ENCODE assay signal across 9 mouse cellular contexts in genomic region chr11:102146005-102146404, GRCm38 (mm10). TPM values are rescaled to one million over a fixed set of nuclear protein-coding genes. Genes with fewer than 3 reads are reported as not detected.
DNase-seq lines count a peak whose midpoint lies in the region; ATAC-seq and TF ChIP-seq lines count a peak whose summit lies in the region.
"Had no signal": no experiment of that assay in that cellular context is flagged by ENCODE, and none has a peak within 500 bp of the region (broad histone marks: within the 10 kb centered on the region; RNA-seq: fewer than 3 reads in every experiment).

No protein-coding gene starts in this region.

- no peak for TF ChIP-seq CTCF in kidney, adult 2 months (conservative IDR thresholded peaks at IDR 0.05; ENCODE audit: insufficient read depth, insufficient read length, low read depth, low read length)

- no peak for TF ChIP-seq POLR2A in kidney, adult 2 months (IDR thresholded peaks at IDR 0.05; ENCODE audit: low read depth, low read length)

- H3K36me3 ChIP-seq in kidney, adult 2 months (ENCODE audit: control insufficient read depth, insufficient read depth, low read length), result no peaks in the 10 kb centered on the region

- ATAC-seq in common myeloid progenitor, adult 5-6 weeks (replicated peaks; ENCODE audit: low read depth, poor library complexity, severe bottlenecking), result peak; percentile 42
- peak; percentile 64 for ATAC-seq in megakaryocyte-erythroid progenitor cell, adult 5-6 weeks (replicated peaks; ENCODE audit: low FRiP score, low TSS enrichment, poor library complexity, severe bottlenecking)

- H3K4me3 ChIP-seq in kidney, adult 2 months (ENCODE audit: insufficient read depth, low read depth, low read length), result 0 out of 2 replicates have a peak overlapping the region, but pooled peaks have one; percentile 5

- DNase-seq in kidney, adult 11 months, result peak; percentile 38
- DNase-seq in kidney, postnatal 10 days, result no peak
- DNase-seq in kidney, adult 2 months, result peak; percentile 35
- no peak for DNase-seq in urinary bladder, adult 2 months (ENCODE audit: low spot score)
- DNase-seq in cerebellum, postnatal 36 days, result no peak
- no peak for DNase-seq in layer of hippocampus, adult 9-11 months
- DNase-seq: gastrocnemius, postnatal 36 days had no signal

- WGBS in kidney, adult 2 months, result 10% methylated on average over 16 of the region's 16 CpGs

- H3K27ac ChIP-seq in kidney, adult 2 months (ENCODE audit: insufficient read depth, low read depth, low read length), result no peak overlapping the region

- H3K4me1 ChIP-seq in kidney, adult 2 months (ENCODE audit: control insufficient read depth, insufficient read depth, low read length), result 0 out of 2 replicates have a peak, but pooled peaks cover 5% of the 10 kb centered on the region

- H3K27me3 ChIP-seq in kidney, adult 2 months (replicated peaks; ENCODE audit: control insufficient read depth, insufficient read depth, low read length), result no peaks in the 10 kb centered on the region; the same call in 1 of the 2 replicates

RNA-seq across cellular contexts. Expression of gene Nags, which starts 0.7 kb away (rescaled TPM):
- 0.53 and 1.7 TPM in 2 replicates for total RNA-seq in common myeloid progenitor, adult 5-6 weeks (2017)
- 0.23 and 0.39 TPM in 2 replicates for polyA plus RNA-seq in kidney, adult 2 months (2012; rRNA removed)
- 7.4 and 9.5 TPM in 2 replicates for total RNA-seq in megakaryocyte-erythroid progenitor cell, adult 5-6 weeks (2014; fragmentation: Nextera tagmentation)
- 1.6 and 2.1 TPM in 2 replicates for total RNA-seq in megakaryocyte-erythroid progenitor cell, adult 5-6 weeks (2017)
- polyA plus RNA-seq in urinary bladder, adult 2 months (2012; rRNA removed), result 0.07 and 0.15 TPM in 2 replicates
- total RNA-seq: gastrocnemius, postnatal 36 days had no signal

RNA-seq across cellular contexts. Expression of gene Tmem101, which starts 10.2 kb away (rescaled TPM):
- 11.3 and 21.5 TPM in 2 replicates for total RNA-seq in common myeloid progenitor, adult 5-6 weeks (2017)
- polyA plus RNA-seq in kidney, adult 2 months (2012; rRNA removed), result 17.7 and 18.3 TPM in 2 replicates
- 4.7 and 9.3 TPM in 2 replicates for total RNA-seq in megakaryocyte-erythroid progenitor cell, adult 5-6 weeks (2014; fragmentation: Nextera tagmentation)
- total RNA-seq in megakaryocyte-erythroid progenitor cell, adult 5-6 weeks (2017), result 11.8 and 15.7 TPM in 2 replicates
- polyA plus RNA-seq in urinary bladder, adult 2 months (2012; rRNA removed), result 15.0 and 17.4 TPM in 2 replicates

RNA-seq across cellular contexts. Expression of gene Pyy, which starts 38.4 kb away (rescaled TPM):
- not detected in 2 replicates for total RNA-seq in common myeloid progenitor, adult 5-6 weeks (2017)
- polyA plus RNA-seq in kidney, adult 2 months (2012; rRNA removed), result not detected in 2 replicates
- not detected in 2 replicates for total RNA-seq in megakaryocyte-erythroid progenitor cell, adult 5-6 weeks (2014; fragmentation: Nextera tagmentation)
- total RNA-seq in megakaryocyte-erythroid progenitor cell, adult 5-6 weeks (2017), result not detected in 2 replicates
- polyA plus RNA-seq in urinary bladder, adult 2 months (2012; rRNA removed), result not detected in 2 replicates
- total RNA-seq: gastrocnemius, postnatal 36 days had no signal

RNA-seq across cellular contexts. Expression of gene Lsm12, which starts 39.1 kb away (rescaled TPM):
- 62.2 and 71.8 TPM in 2 replicates for total RNA-seq in common myeloid progenitor, adult 5-6 weeks (2017)
- polyA plus RNA-seq in kidney, adult 2 months (2012; rRNA removed), result 33.0 and 39.6 TPM in 2 replicates
- 110 TPM in 2 replicates for total RNA-seq in megakaryocyte-erythroid progenitor cell, adult 5-6 weeks (2014; fragmentation: Nextera tagmentation)
- 71.3 and 94.9 TPM in 2 replicates for total RNA-seq in megakaryocyte-erythroid progenitor cell, adult 5-6 weeks (2017)
- polyA plus RNA-seq in urinary bladder, adult 2 months (2012; rRNA removed), result 29.9 and 32.4 TPM in 2 replicates

RNA-seq across cellular contexts. Expression of gene G6pc3, which starts 43.4 kb away (rescaled TPM):
- 45.2 and 51.6 TPM in 2 replicates for total RNA-seq in common myeloid progenitor, adult 5-6 weeks (2017)
- polyA plus RNA-seq in kidney, adult 2 months (2012; rRNA removed), result 127 and 138 TPM in 2 replicates
- 71.5 and 93.3 TPM in 2 replicates for total RNA-seq in megakaryocyte-erythroid progenitor cell, adult 5-6 weeks (2014; fragmentation: Nextera tagmentation)
- total RNA-seq in megakaryocyte-erythroid progenitor cell, adult 5-6 weeks (2017), result 39.9 and 59.4 TPM in 2 replicates
- 73.3 and 80.1 TPM in 2 replicates for polyA plus RNA-seq in urinary bladder, adult 2 months (2012; rRNA removed)

Comparison
In these comparisons a context has a peak if more than half of its experiments do, and no peak if none do; other contexts are left out.
1. DNase-seq: peak in kidney, adult 11 months (single experiment) and kidney, adult 2 months (single experiment); none in kidney, postnatal 10 days (single experiment), urinary bladder, adult 2 months (single experiment), cerebellum, postnatal 36 days (0 of 2) and layer of hippocampus, adult 9-11 months (single experiment).